17 mouse cellular contexts compared by ENCODE assay signal in genomic region chr2:60053222-60054010, GRCm38 (mm10).
DNase-seq lines count a peak whose midpoint lies in the region; ATAC-seq and TF ChIP-seq lines count a peak whose summit lies in the region.
"Had no signal": no experiment of that assay in that cellular context is flagged by ENCODE, and none has a peak within 500 bp of the region (broad histone marks: within the 10 kb centered on the region; RNA-seq: fewer than 3 reads in every experiment).

No protein-coding gene starts in this region.

- TF ChIP-seq EP300 in CH12.LX (IDR thresholded peaks at IDR 0.05; ENCODE audit: low read length), result no peak

- WGBS in forebrain, embryonic 12.5 days, result 72% methylated on average over 11 of the region's 11 CpGs
- WGBS in forebrain, postnatal 0 days, result 65% methylated on average over 11 of the region's 11 CpGs
- WGBS in forebrain, embryonic 14.5 days, result 75% methylated on average over 11 of the region's 11 CpGs
- 69% methylated on average over 11 of the region's 11 CpGs for WGBS in hindbrain, postnatal 0 days

- dilution Hi-C loops in CH12.LX (cut with MboI; ENCODE audit: extremely low pct_ligation_motif_present, extremely low pct_unique_long_range_greater_than_20kb, low sequenced_read_pairs), result no loop called here

- no peak for TF ChIP-seq CTCF in forebrain, postnatal 0 days (IDR thresholded peaks at IDR 0.05; ENCODE audit: low read depth)
- no peak for TF ChIP-seq CTCF in CH12.LX (conservative IDR thresholded peaks at IDR 0.05 in 1 of 2, IDR thresholded peaks at IDR 0.05 in 1 of 2; ENCODE audit: low read depth in 2 of 2, low read length in 2 of 2)
- no peak for TF ChIP-seq CTCF in hindbrain, postnatal 0 days (IDR thresholded peaks at IDR 0.05; ENCODE audit: low read depth)

- H3K36me3 ChIP-seq in forebrain, embryonic 12.5 days (replicated peaks), result no peaks in the 10 kb centered on the region
- H3K36me3 ChIP-seq in forebrain, postnatal 0 days (ENCODE audit: insufficient read depth), result no peaks in the 10 kb centered on the region
- peaks cover 0 to 3% of the 10 kb centered on the region in 2 experiments for H3K36me3 ChIP-seq in CH12.LX (replicated peaks in 1 of 2; ENCODE audit: control insufficient read depth in 1 of 2, insufficient read depth in 1 of 2, low read length in 1 of 2)
- H3K36me3 ChIP-seq in forebrain, embryonic 14.5 days (ENCODE audit: control insufficient read depth, insufficient read depth, low read length), result no peaks in the 10 kb centered on the region
- H3K36me3 ChIP-seq in hindbrain, postnatal 0 days (ENCODE audit: insufficient read depth, low read length), result no peaks in the 10 kb centered on the region
- H3K36me3 ChIP-seq: embryonic facial prominence, embryonic 10.5 days; kidney, embryonic 15.5 days had no signal

- H3K27me3 ChIP-seq in forebrain, embryonic 12.5 days, result no peaks in the 10 kb centered on the region
- H3K27me3 ChIP-seq in forebrain, postnatal 0 days (ENCODE audit: insufficient read depth, low read length), result no peaks in the 10 kb centered on the region
- H3K27me3 ChIP-seq in CH12.LX (replicated peaks), result no peaks in the 10 kb centered on the region
- H3K27me3 ChIP-seq in forebrain, embryonic 14.5 days (replicated peaks; ENCODE audit: control insufficient read depth, insufficient read depth, low read length), result no peaks in the 10 kb centered on the region
- H3K27me3 ChIP-seq in hindbrain, postnatal 0 days (ENCODE audit: insufficient read depth, low read length), result no peaks in the 10 kb centered on the region
- H3K27me3 ChIP-seq: kidney, embryonic 15.5 days had no signal

- in situ Hi-C loops in CH12.LX (cut with MboI; ENCODE audit: low pct_ligation_motif_present, low pct_unique_long_range_greater_than_20kb, low sequenced_read_pairs), result no loop called here

- DNase-seq in forebrain, postnatal 0 days, result no peak
- DNase-seq in CH12.LX (ENCODE audit: extremely low read depth) (no peak), adipocyte (ENCODE audit: low spot score) (no peak)
- DNase-seq in forebrain, embryonic 14.5 days (ENCODE audit: low spot score), result peak; percentile 35
- no peak for DNase-seq in hindbrain, postnatal 0 days (ENCODE audit: low spot score)
- DNase-seq in kidney, adult 9 months, result no peak
- DNase-seq in spleen, postnatal 36 days (ENCODE audit: low spot score in 2 of 2), result no peak
- DNase-seq: adrenal gland, postnatal 25 days; cerebellum, adult 8-10 months; gastrocnemius, postnatal 14 days; layer of hippocampus, postnatal 36 days; lung, adult 2 months had no signal

- no peaks in the 10 kb centered on the region; the same call in 1 of the 2 replicates for H3K79me2 ChIP-seq in CH12.LX (replicated peaks; ENCODE audit: control insufficient read depth, extremely low read depth, insufficient read depth, poor library complexity, severe bottlenecking)

- peak; percentile 55; the same call in 1 of the 2 replicates for ATAC-seq in forebrain, embryonic 12.5 days (ENCODE audit: low FRiP score)
- no peak; the same call in 1 of the 2 replicates for ATAC-seq in forebrain, postnatal 0 days
- peak; percentile 38; the same call in 1 of the 2 replicates for ATAC-seq in forebrain, embryonic 14.5 days
- ATAC-seq in hindbrain, postnatal 0 days, result no peak

- no peak for TF ChIP-seq RAD21 in CH12.LX (IDR thresholded peaks at IDR 0.05; ENCODE audit: low read depth, low read length)

- no peak overlapping the region for H3K4me3 ChIP-seq in forebrain, embryonic 12.5 days (replicated peaks)
- no peak overlapping the region for H3K4me3 ChIP-seq in forebrain, postnatal 0 days (ENCODE audit: low read depth, low read length)
- no peak overlapping the region for H3K4me3 ChIP-seq in CH12.LX (replicated peaks in 1 of 3; ENCODE audit: low read depth in 2 of 3, low read length in 2 of 3, poor library complexity in 1 of 3)
- H3K4me3 ChIP-seq in forebrain, embryonic 14.5 days (ENCODE audit: low read depth, low read length), result no peak overlapping the region
- no peak overlapping the region for H3K4me3 ChIP-seq in hindbrain, postnatal 0 days (ENCODE audit: low read length)
- H3K4me3 ChIP-seq: embryonic facial prominence, embryonic 10.5 days; kidney, embryonic 15.5 days had no signal

- H3K9me3 ChIP-seq in forebrain, embryonic 12.5 days, result no peaks in the 10 kb centered on the region
- H3K9me3 ChIP-seq in forebrain, postnatal 0 days (ENCODE audit: low read length), result no peaks in the 10 kb centered on the region
- no peaks in the 10 kb centered on the region for H3K9me3 ChIP-seq in CH12.LX (replicated peaks; ENCODE audit: low read length)
- no peaks in the 10 kb centered on the region for H3K9me3 ChIP-seq in forebrain, embryonic 14.5 days (replicated peaks; ENCODE audit: control insufficient read depth, low read length)
- H3K9me3 ChIP-seq in hindbrain, postnatal 0 days (ENCODE audit: low read length), result no peaks in the 10 kb centered on the region
- H3K9me3 ChIP-seq: embryonic facial prominence, embryonic 10.5 days; kidney, embryonic 15.5 days had no signal

- no peak for TF ChIP-seq POLR2A in CH12.LX (IDR thresholded peaks at IDR 0.05; ENCODE audit: low read depth, low read length)

- H3K27ac ChIP-seq in forebrain, embryonic 12.5 days, result peak overlapping the region; percentile 59
- H3K27ac ChIP-seq in forebrain, postnatal 0 days (ENCODE audit: low read depth, low read length), result no peak overlapping the region
- H3K27ac ChIP-seq in CH12.LX (ENCODE audit: insufficient read depth, low read depth), result no peak overlapping the region
- peak overlapping the region; percentile 36; the same call in 1 of the 2 replicates for H3K27ac ChIP-seq in forebrain, embryonic 14.5 days (ENCODE audit: low read depth, low read length)
- H3K27ac ChIP-seq in hindbrain, postnatal 0 days, result peak overlapping the region; percentile 20; the same call in 1 of the 2 replicates
- H3K27ac ChIP-seq: embryonic facial prominence, embryonic 10.5 days; kidney, embryonic 15.5 days; macrophage had no signal

- no peak overlapping the region for H3K9ac ChIP-seq in forebrain, embryonic 12.5 days
- H3K9ac ChIP-seq in forebrain, postnatal 0 days, result no peak overlapping the region
- no peak overlapping the region for H3K9ac ChIP-seq in CH12.LX (ENCODE audit: insufficient read depth, low read depth)
- H3K9ac ChIP-seq in forebrain, embryonic 14.5 days (ENCODE audit: low read length), result no peak overlapping the region
- no peak overlapping the region for H3K9ac ChIP-seq in hindbrain, postnatal 0 days (replicated peaks; ENCODE audit: low read length)
- H3K9ac ChIP-seq: kidney, embryonic 15.5 days had no signal

- H3K4me1 ChIP-seq in forebrain, embryonic 12.5 days, result peaks cover 29% of the 10 kb centered on the region
- peaks cover 6% of the 10 kb centered on the region; the same call in 1 of the 2 replicates for H3K4me1 ChIP-seq in forebrain, postnatal 0 days (ENCODE audit: insufficient read depth)
- peaks cover 8 to 49% of the 10 kb centered on the region in 2 experiments for H3K4me1 ChIP-seq in CH12.LX (ENCODE audit: control insufficient read depth in 1 of 2, insufficient read depth in 2 of 2)
- H3K4me1 ChIP-seq in forebrain, embryonic 14.5 days (ENCODE audit: control insufficient read depth, insufficient read depth, low read length), result peaks cover 8% of the 10 kb centered on the region
- H3K4me1 ChIP-seq in hindbrain, postnatal 0 days (ENCODE audit: insufficient read depth, low read length), result no peaks in the 10 kb centered on the region

- H3K4me2 ChIP-seq in forebrain, embryonic 12.5 days, result no peak overlapping the region
- H3K4me2 ChIP-seq in forebrain, postnatal 0 days (ENCODE audit: low read depth), result no peak overlapping the region
- 0 out of 2 replicates have a peak overlapping the region, but pooled peaks have one; percentile 6 for H3K4me2 ChIP-seq in CH12.LX (ENCODE audit: insufficient read depth, low read depth, poor library complexity, severe bottlenecking)
- H3K4me2 ChIP-seq in forebrain, embryonic 14.5 days (ENCODE audit: low read length), result no peak overlapping the region
- no peak overlapping the region for H3K4me2 ChIP-seq in hindbrain, postnatal 0 days (ENCODE audit: low read depth, low read length)
- H3K4me2 ChIP-seq: kidney, embryonic 15.5 days; liver, embryonic 11.5 days had no signal

TF ChIP-seq in CH12.LX, 34 proteins besides CTCF, POLR2A, EP300 and RAD21:
- TF ChIP-seq ZC3H11A (IDR thresholded peaks at IDR 0.05; ENCODE audit: low read depth, low read length), result no peak
- TF ChIP-seq ZNF384 (IDR thresholded peaks at IDR 0.05; ENCODE audit: low read depth, low read length), result no peak
- TF ChIP-seq KAT2A (IDR thresholded peaks at IDR 0.05; ENCODE audit: insufficient replicate concordance, low read length), result no peak
- TF ChIP-seq USF1 (IDR thresholded peaks at IDR 0.05; ENCODE audit: low read depth, low read length), result no peak
- TF ChIP-seq ELF1 (IDR thresholded peaks at IDR 0.05; ENCODE audit: low read depth, low read length), result no peak
- no peak for TF ChIP-seq JUN (IDR thresholded peaks at IDR 0.05; ENCODE audit: insufficient read depth, low read depth, low read length)
- no peak for TF ChIP-seq POLR2AphosphoS2 (IDR thresholded peaks at IDR 0.05; ENCODE audit: low read depth, low read length)
- TF ChIP-seq ZKSCAN1 (IDR thresholded peaks at IDR 0.05; ENCODE audit: borderline replicate concordance, low read depth, low read length), result no peak
- no peak for TF ChIP-seq ZMIZ1 (IDR thresholded peaks at IDR 0.05; ENCODE audit: low read depth, low read length)
- TF ChIP-seq TCF12 (IDR thresholded peaks at IDR 0.05; ENCODE audit: low read depth, low read length), result no peak

Comparison
In these comparisons a context has a peak if more than half of its experiments do, and no peak if none do; other contexts are left out.
1. ATAC-seq: peak in forebrain, embryonic 12.5 days (single experiment) and forebrain, embryonic 14.5 days (single experiment); none in forebrain, postnatal 0 days (single experiment) and hindbrain, postnatal 0 days (single experiment).
2. H3K27ac ChIP-seq: peak in forebrain, embryonic 12.5 days (single experiment), forebrain, embryonic 14.5 days (single experiment) and hindbrain, postnatal 0 days (single experiment); none in forebrain, postnatal 0 days (single experiment) and CH12.LX (single experiment).